Mouse (Mus musculus) hindbrain, embryonic 10.5 days (tissue): Measurements from ENCODE around the gene Thsd4. TPM values are rescaled to one million over a fixed set of nuclear protein-coding genes. Genes with fewer than 3 reads are reported as not detected.

Experiments used
- DNase-seq: peaks from one replicate; pipeline ENCODE4 v3.0.0-alpha.2; 2017; ENCODE audit warnings: low spot score
- H3K27ac ChIP-seq: fragments of 300-500 bp; sonication (generic); 2 replicates; pipeline ENCODE4 v1.5.1; 2016; ENCODE audit warnings: mild to moderate bottlenecking, moderate library complexity
- H3K27me3 ChIP-seq: fragments of 300-500 bp; sonication (generic); 2 replicates; pipeline ENCODE4 v1.6.1; 2016; ENCODE audit warnings: mild to moderate bottlenecking; ENCODE audit not compliant: poor library complexity, insufficient read depth, severe bottlenecking
- H3K36me3 ChIP-seq: fragments of 300-500 bp; sonication (generic); 2 replicates; pipeline ENCODE4 v1.6.1; 2016; ENCODE audit warnings: mild to moderate bottlenecking, moderate library complexity
- H3K4me1 ChIP-seq: fragments of 300-500 bp; sonication (generic); replicated peaks from 2 replicates; pipeline ENCODE4 v1.6.1; 2016; ENCODE audit warnings: mild to moderate bottlenecking
- H3K4me3 ChIP-seq: fragments of 300-500 bp; sonication (generic); 2 replicates; pipeline ENCODE4 v1.5.1; 2016; ENCODE audit warnings: mild to moderate bottlenecking, moderate library complexity
- H3K9me3 ChIP-seq: fragments of 300-500 bp; sonication (generic); 2 replicates; pipeline ENCODE4 v1.6.1; 2016; ENCODE audit warnings: mild to moderate bottlenecking, moderate library complexity
- WGBS: fragments of 180-500 bp; shearing (Covaris S2); methylation state at CpG from one replicate; pipeline ENCODE4 v1.1.7; 2016; 5-methylcytosine and 5-hydroxymethylcytosine counted together
- polyA plus RNA-seq: library from polyadenylated mRNA; unstranded; fragments of >200 nt; fragmentation: Nextera tagmentation; extraction: Ambion mirVana; gene quantifications from 2 replicates; pipeline ENCODE4 v1.2.1, GENCODE M21; 2016

Thsd4 gene
- polyA plus RNA-seq, 1 experiment from 2014 or later, result 6.7 TPM

DNA sequence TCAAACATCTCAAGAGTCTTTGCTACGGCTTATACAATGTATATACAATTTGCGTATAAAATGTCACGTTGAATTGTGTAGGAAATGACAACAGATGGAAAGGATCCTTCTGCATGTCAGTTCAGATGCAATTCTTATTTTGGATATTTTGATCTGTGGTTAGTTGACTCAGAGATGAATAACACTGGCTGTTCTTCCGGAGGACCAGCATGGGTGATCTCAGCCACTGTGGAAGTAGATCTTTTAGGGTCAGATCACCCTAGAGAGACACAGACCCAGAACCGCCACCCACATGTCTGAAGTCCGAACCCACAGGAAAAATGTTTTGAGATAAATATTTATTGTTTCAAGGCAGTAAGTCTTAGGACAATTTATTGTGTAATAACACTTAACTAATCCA lies 198.4 kb downstream of the Thsd4 start:
- 95% methylated on average over 6 of the region's 6 CpGs for WGBS

DNA sequence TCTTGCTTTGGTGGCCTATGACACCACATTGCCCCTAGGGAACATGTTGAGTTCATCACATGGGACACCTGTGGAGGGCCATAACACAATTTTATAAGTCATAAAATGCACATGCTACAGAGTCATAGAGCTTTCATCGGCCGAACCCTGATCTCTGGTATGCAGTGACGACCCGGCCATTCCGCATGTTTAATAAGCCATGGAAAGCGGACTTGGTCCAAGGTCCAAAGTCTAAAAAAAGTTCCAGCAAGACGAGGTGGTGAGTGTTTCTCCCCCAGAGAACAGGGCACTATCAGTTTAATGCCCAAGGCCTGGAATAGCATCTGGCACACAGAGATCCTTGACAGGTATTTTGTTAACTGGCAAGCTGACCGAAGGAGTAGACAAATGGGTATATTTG lies 204.6 kb downstream of the Thsd4 start:
- no peaks in the 10 kb centered on the region for H3K27me3 ChIP-seq
- no peak overlapping the region for H3K27ac ChIP-seq
- 95% methylated on average over 8 of the region's 8 CpGs for WGBS
- no peak overlapping the region for H3K4me3 ChIP-seq
- H3K9me3 ChIP-seq, result no peaks in the 10 kb centered on the region
- H3K36me3 ChIP-seq, result no peaks in the 10 kb centered on the region
- DNase-seq, result no peak
- peaks cover 18% of the 10 kb centered on the region for H3K4me1 ChIP-seq

More for the DNA sequence above, 198.4 kb downstream of the Thsd4 start:
- Histone ChIP-seq H3K4me1 (no peaks in the 10 kb centered on the region), H3K36me3 (no peaks in the 10 kb centered on the region), H3K27me3 (no peaks in the 10 kb centered on the region), H3K9me3 (no peaks in the 10 kb centered on the region), H3K27ac (no peak overlapping the region), H3K4me3 (no peak overlapping the region)
- DNase-seq, result no peak

- no peak overlapping the region for H3K4me3 ChIP-seq
- H3K36me3 ChIP-seq, result no peaks in the 10 kb centered on the region
- H3K4me1 ChIP-seq, result peaks cover 26% of the 10 kb centered on the region
- WGBS, result 89% methylated on average over 5 of the region's 5 CpGs
- H3K27ac ChIP-seq, result no peak overlapping the region
- H3K9me3 ChIP-seq, result no peaks in the 10 kb centered on the region
- H3K27me3 ChIP-seq, result no peaks in the 10 kb centered on the region
- no peak for DNase-seq
Measured at GRCm38 (mm10) chr9:60316510-60316909, 205.3 kb downstream of the Thsd4 start.

DNA sequence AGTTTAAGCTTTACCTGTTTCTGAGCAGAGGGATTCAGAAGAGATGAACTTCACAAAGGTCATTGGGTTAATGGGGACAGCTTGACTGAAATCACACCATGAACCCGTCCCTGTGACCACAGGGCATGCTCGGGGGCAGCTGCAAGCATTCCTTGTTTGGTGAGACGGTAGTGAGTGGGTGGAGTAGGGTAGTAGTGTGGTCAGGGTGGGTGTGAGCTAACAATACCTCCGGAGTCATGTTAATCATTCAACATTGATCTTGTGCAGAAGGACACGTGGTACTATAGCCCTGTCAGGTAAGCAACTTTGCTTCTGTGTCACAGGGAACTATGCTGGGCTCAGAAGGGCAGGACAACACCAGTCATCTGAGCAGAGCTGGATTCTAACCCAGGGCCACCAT lies 206.3 kb downstream of the Thsd4 start:
- H3K4me1 ChIP-seq, result peaks cover 36% of the 10 kb centered on the region
- DNase-seq, result no peak
- 79% methylated on average over 5 of the region's 5 CpGs for WGBS
- no peak overlapping the region for H3K4me3 ChIP-seq
- H3K27ac ChIP-seq, result no peak overlapping the region
- H3K27me3 ChIP-seq, result no peaks in the 10 kb centered on the region
- no peaks in the 10 kb centered on the region for H3K36me3 ChIP-seq
- H3K9me3 ChIP-seq, result no peaks in the 10 kb centered on the region

GRCm38 (mm10) chr9:60313661-60314060 lies 208.2 kb downstream of the Thsd4 start:
- H3K4me3 ChIP-seq, result no peak overlapping the region
- H3K27ac ChIP-seq, result peak overlapping the region; percentile 56; the same call in 1 of the 2 replicates
- no peaks in the 10 kb centered on the region for H3K27me3 ChIP-seq
- H3K9me3 ChIP-seq, result no peaks in the 10 kb centered on the region
- WGBS, result 65% methylated on average over 6 of the region's 6 CpGs
- DNase-seq, result no peak
- peaks cover 47% of the 10 kb centered on the region for H3K4me1 ChIP-seq
- no peaks in the 10 kb centered on the region for H3K36me3 ChIP-seq

DNA sequence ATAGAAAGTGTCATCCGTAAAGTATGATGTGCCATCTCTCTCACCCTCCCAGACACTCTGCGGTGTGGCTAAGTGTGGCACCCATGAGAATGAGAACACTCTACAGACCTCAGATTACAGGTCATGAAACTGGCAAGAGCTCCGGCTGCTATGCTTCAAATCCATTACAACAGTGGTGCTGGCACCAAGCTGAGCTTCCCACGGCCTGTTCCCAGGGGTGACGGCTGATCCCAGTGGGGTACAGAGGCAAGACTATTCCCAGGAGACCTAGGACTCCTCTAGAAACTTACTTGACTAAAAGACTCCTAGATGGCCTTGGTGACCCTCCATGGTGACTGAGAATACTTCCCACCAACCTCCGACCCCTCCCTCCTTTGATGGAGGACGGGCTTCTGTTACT lies 209.2 kb downstream of the Thsd4 start:
- DNase-seq, result no peak
- peaks cover 51% of the 10 kb centered on the region for H3K4me1 ChIP-seq
- no peaks in the 10 kb centered on the region for H3K9me3 ChIP-seq
- 74% methylated on average over 7 of the region's 7 CpGs for WGBS
- no peaks in the 10 kb centered on the region for H3K36me3 ChIP-seq
- no peak overlapping the region for H3K4me3 ChIP-seq
- no peaks in the 10 kb centered on the region for H3K27me3 ChIP-seq
- H3K27ac ChIP-seq, result peak overlapping the region; percentile 56

GRCm38 (mm10) chr9:60311594-60312128 lies 210.2 kb downstream of the Thsd4 start:
- Histone ChIP-seq H3K27me3 (no peaks in the 10 kb centered on the region), H3K27ac (peak overlapping the region; percentile 73), H3K36me3 (no peaks in the 10 kb centered on the region), H3K9me3 (no peaks in the 10 kb centered on the region), H3K4me1 (peaks cover 51% of the 10 kb centered on the region), H3K4me3 (no peak overlapping the region)
- WGBS, result 74% methylated on average over 10 of the region's 10 CpGs
- no peak for DNase-seq

GRCm38 (mm10) chr9:60310741-60311317 lies 211.0 kb downstream of the Thsd4 start:
- no peaks in the 10 kb centered on the region for H3K36me3 ChIP-seq
- H3K4me3 ChIP-seq, result no peak overlapping the region
- H3K9me3 ChIP-seq, result no peaks in the 10 kb centered on the region
- peaks cover 51% of the 10 kb centered on the region for H3K4me1 ChIP-seq
- WGBS, result 77% methylated on average over 8 of the region's 8 CpGs
- DNase-seq, result no peak
- H3K27me3 ChIP-seq, result no peaks in the 10 kb centered on the region
- H3K27ac ChIP-seq, result no peak overlapping the region

DNA sequence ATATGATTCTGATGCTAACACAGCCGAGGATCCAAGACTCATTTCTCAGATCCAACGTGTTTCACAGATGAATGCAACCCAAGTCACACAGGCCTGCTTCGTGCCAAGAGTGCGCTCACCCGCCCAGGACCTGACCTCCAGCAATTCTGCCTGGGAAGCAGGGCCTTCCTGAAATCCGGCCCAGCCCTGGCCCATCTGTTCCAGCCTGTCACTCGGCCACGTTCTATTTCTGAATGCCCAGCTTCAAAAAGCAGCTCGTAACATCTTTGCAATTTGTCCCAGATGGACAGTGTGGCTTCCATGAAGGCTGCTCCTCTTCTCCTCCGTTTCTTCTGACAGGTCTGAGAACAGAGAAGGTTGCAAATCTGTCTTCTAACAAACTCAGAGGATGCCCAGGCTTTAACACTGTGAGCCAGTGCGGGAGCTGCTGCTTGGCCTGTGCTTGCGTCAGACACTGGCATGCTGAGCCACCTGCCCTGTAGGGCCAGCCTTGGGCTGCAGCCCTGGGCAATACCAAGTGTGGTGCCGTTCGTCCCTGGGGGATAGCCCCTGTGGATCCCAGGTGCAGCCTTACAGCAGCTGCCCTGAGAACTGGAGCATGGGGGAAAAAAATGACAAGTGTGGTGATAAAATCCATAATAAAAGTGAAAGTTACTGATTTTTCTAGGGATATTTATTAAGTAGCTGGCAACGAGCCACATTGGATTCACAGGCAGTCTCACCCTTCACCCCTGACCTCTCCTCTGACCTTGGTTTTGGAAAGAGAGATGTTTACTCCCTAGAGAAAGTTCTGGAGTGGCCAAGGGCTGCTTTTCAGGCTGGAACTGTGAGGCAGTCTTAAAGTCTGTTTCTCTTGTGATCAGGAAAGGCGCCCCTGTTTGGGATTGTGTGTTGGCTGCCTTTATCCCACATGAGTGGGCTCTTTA lies 211.8 kb downstream of the Thsd4 start:
- 68% methylated on average over 16 of the region's 16 CpGs for WGBS

DNA sequence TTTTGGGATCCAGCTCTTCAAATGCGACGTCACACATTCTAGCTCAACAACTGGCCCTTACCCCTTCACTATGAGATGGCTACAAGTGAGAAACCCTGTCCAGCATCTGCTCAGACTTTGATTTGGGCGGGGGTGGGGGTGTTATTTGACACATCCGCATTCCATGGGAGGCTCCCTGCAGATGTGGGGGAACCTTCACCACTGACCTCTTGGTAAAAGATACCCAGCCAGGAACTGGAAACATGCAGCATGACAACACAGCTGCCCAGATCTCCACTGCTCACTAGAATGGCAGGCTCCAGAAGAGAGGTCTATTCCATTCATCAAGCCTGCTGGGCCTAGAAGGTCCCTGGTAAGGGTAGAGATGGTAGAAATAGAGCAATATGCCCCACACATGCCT lies 213.7 kb downstream of the Thsd4 start:
- Histone ChIP-seq H3K27ac (no peak overlapping the region; the same call in 1 of the 2 replicates), H3K36me3 (no peaks in the 10 kb centered on the region), H3K4me1 (peaks cover 46% of the 10 kb centered on the region), H3K9me3 (no peaks in the 10 kb centered on the region), H3K4me3 (no peak overlapping the region), H3K27me3 (no peaks in the 10 kb centered on the region)
- peak; percentile 53 for DNase-seq
- 62% methylated on average over 4 of the region's 4 CpGs for WGBS

More for the DNA sequence above, 211.8 kb downstream of the Thsd4 start:
- peak; percentile 14 for DNase-seq
- H3K4me1 ChIP-seq, result peaks cover 51% of the 10 kb centered on the region
- no peaks in the 10 kb centered on the region for H3K36me3 ChIP-seq
- no peaks in the 10 kb centered on the region for H3K9me3 ChIP-seq
- no peak overlapping the region for H3K4me3 ChIP-seq
- peak overlapping the region; percentile 59 for H3K27ac ChIP-seq
- no peaks in the 10 kb centered on the region for H3K27me3 ChIP-seq

GRCm38 (mm10) chr9:60307469-60307868 lies 214.4 kb downstream of the Thsd4 start:
- no peaks in the 10 kb centered on the region for H3K9me3 ChIP-seq
- DNase-seq, result no peak
- H3K4me3 ChIP-seq, result no peak overlapping the region
- H3K27me3 ChIP-seq, result no peaks in the 10 kb centered on the region
- peaks cover 39% of the 10 kb centered on the region for H3K4me1 ChIP-seq
- H3K36me3 ChIP-seq, result no peaks in the 10 kb centered on the region
- 86% methylated on average over 5 of the region's 5 CpGs for WGBS
- 0 out of 2 replicates have a peak overlapping the region, but pooled peaks have one; percentile 40 for H3K27ac ChIP-seq

DNA sequence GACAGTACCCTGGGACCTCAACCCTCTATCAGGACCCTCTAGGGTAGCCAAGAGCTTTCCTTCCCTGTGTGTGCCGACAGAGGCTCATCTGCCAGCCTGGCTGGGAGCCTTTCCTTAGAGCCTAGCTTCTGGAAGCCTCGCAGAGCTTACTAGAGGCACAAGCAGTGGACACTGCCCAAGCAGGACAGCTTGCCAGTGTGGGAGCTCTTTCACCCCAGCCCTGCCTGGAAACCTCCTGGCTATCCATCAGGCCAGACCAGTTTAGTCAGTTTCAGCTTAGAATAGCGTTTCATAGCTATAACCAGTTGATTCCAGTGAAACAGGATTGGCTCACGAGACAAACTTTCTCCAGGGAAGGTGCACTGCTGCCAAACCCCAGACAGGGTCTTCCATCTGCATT lies 215.6 kb downstream of the Thsd4 start:
- DNase-seq, result no peak
- peaks cover 3% of the 10 kb centered on the region; the same call in 1 of the 2 replicates for H3K9me3 ChIP-seq
- H3K27me3 ChIP-seq, result no peaks in the 10 kb centered on the region
- no peak overlapping the region for H3K4me3 ChIP-seq
- WGBS, result 79% methylated on average over 4 of the region's 4 CpGs
- H3K27ac ChIP-seq, result no peak overlapping the region
- no peaks in the 10 kb centered on the region for H3K36me3 ChIP-seq
- peaks cover 27% of the 10 kb centered on the region for H3K4me1 ChIP-seq
